Mouse (Mus musculus): ENCODE measurements at regions not wholly inside any gene's neighbourhood (a gene's known extent, or its start where the extent isn't known, plus 50 kb on each side); places are given as distances from the start of the nearest gene placed in this dataset.

GRCm38 (mm10) chr5:43042585-43042984, 190.4 kb upstream of the Cpeb2 start:
- no peak for TF ChIP-seq MYOG (IDR thresholded peaks at IDR 0.05; ENCODE audit: control insufficient read depth in 1 of 3, insufficient read depth in 1 of 3, insufficient read length in 2 of 3, low read depth in 2 of 3)
- TF ChIP-seq USF1 (IDR thresholded peaks at IDR 0.05; ENCODE audit: low read depth), result no peak
- no peak for TF ChIP-seq POLR2A (IDR thresholded peaks at IDR 0.05; ENCODE audit: insufficient read length, low read depth)
- TF ChIP-seq E2F4 (IDR thresholded peaks at IDR 0.05; ENCODE audit: insufficient read depth), result no peak
- no peak for TF ChIP-seq CEBPB (IDR thresholded peaks at IDR 0.05; ENCODE audit: insufficient read depth, poor library complexity, severe bottlenecking)
- TF ChIP-seq POLR2AphosphoS2 (IDR thresholded peaks at IDR 0.05; ENCODE audit: insufficient read length, low read depth), result no peak
